Mouse (Mus musculus): ENCODE measurements around the gene Anapc13. TPM values are rescaled to one million over a fixed set of nuclear protein-coding genes. Genes with fewer than 3 reads are reported as not detected.

The Anapc13 gene
- polyA plus RNA-seq, 1 experiment from 2014 or later = 174 TPM

DNA sequence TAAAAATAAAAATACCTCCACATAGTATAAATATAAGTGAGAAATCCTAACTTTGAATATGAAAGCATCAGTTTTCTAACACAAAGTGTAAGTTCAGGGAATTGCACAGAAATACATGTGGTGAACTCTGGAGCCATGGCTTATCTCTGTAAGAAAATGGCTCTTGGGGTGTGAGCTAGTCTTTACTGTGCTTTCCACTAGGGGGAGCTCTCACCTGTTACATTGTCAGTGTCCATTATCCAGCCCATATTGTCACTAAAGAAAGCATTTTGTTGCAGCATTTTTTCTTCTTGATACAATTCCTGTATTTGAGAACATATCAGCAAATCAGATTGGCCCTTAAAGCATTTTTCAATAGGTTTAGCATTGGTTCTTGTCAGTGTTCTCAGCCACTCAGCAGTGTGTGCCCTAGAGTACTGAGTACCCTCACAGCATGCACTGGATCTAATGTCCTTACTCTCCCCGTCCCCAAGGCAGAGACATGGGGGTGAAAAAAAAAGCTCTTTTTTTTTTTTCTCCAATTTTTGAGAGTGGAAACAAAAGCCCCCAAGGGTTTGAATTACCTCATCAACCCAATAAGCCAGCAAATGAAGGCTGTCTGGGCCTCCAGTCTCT lies 6.9 kb downstream of the Anapc13 start:
- 56% methylated on average over 1 of the region's 1 CpGs for WGBS
- H3K9me3 ChIP-seq = no peaks in the 10 kb centered on the region
- peaks cover 25% of the 10 kb centered on the region for H3K4me1 ChIP-seq
- no peak for ATAC-seq (ENCODE audit: insufficient number of reproducible peaks, low FRiP score, low TSS enrichment, low read depth)
- no peaks in the 10 kb centered on the region for H3K27me3 ChIP-seq
- H3K27ac ChIP-seq = no peak overlapping the region
- no peak overlapping the region for H3K4me2 ChIP-seq
- no peak overlapping the region for H3K9ac ChIP-seq
- no peak overlapping the region for H3K4me3 ChIP-seq
- H3K36me3 ChIP-seq = peaks cover 26% of the 10 kb centered on the region

DNA sequence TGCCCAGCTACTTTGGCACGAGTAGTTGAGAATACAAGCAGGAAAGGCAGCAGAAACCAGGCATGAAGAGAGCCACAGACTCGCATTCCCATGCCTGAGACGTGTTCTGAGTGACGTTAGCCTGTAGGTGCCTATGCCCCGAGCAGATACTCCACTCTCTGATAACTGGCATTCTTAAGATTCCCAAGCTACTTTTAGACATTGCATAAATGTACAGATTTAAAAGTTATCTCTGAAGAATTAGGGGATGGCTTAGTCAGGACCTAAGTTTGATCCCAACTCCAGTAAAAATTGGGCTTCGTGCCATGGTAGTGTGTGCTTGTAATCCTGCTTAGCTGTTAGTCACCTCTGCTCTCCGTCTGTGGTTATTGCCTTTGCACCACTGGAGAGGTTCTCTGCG lies 8.4 kb downstream of the Anapc13 start:
- no peak overlapping the region for H3K4me3 ChIP-seq
- H3K4me2 ChIP-seq = no peak overlapping the region
- H3K36me3 ChIP-seq = peaks cover 26% of the 10 kb centered on the region
- no peak overlapping the region for H3K9ac ChIP-seq
- H3K4me1 ChIP-seq = peaks cover 28% of the 10 kb centered on the region
- H3K27me3 ChIP-seq = no peaks in the 10 kb centered on the region
- ATAC-seq (ENCODE audit: insufficient number of reproducible peaks, low FRiP score, low TSS enrichment, low read depth) = no peak
- no peak overlapping the region for H3K27ac ChIP-seq
- no peaks in the 10 kb centered on the region for H3K9me3 ChIP-seq
- 76% methylated on average over 8 of the region's 8 CpGs for WGBS

DNA sequence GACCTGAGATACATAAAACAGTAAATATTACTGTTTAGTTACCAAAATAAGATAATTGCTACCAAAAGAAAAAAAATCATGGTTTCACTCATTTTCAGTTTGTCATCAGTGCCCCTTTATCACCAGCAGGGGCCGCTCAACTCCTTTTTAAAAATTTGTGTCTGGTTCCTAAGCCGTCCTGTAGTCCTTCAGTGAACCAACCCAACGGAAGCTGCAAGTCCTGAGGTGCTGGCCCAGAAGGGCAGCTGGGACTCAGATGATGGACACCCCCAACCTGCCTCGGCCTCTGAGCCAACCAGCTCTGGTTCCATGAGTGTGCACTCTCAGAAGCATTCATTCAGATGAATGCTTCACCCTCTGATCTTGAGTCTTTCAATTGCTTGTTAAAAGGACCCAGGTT lies 10.5 kb downstream of the Anapc13 start:
- no peaks in the 10 kb centered on the region for H3K27me3 ChIP-seq
- WGBS = 2% methylated on average over 4 of the region's 4 CpGs
- H3K36me3 ChIP-seq = peaks cover 16% of the 10 kb centered on the region
- peaks cover 34% of the 10 kb centered on the region for H3K4me1 ChIP-seq
- no peak overlapping the region for H3K27ac ChIP-seq
- H3K9ac ChIP-seq = no peak overlapping the region
- H3K4me3 ChIP-seq = no peak overlapping the region
- H3K4me2 ChIP-seq = no peak overlapping the region
- no peaks in the 10 kb centered on the region for H3K9me3 ChIP-seq
- ATAC-seq (ENCODE audit: insufficient number of reproducible peaks, low FRiP score, low TSS enrichment, low read depth) = no peak

DNA sequence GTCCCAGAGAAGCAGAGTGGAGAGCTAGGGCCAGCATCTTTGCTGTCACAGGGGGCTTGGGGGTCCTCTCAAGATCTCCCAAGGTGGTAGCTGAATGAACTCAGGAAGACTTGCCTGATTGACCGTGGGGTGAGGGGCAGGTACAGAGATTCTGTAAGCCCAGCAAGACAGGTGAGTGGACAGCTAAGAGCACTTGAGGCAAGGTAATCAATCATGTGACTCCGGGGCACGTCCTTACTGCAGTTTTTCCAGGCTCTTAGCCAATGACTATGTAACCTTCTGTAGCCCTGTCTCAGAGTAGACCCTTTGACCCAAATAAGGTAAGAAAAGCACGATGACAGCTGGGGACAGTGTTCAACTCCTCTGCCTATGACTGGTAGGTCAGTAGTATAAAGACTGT lies 11.0 kb downstream of the Anapc13 start:
- Histone ChIP-seq H3K9ac (no peak overlapping the region), H3K27ac (no peak overlapping the region)
- 44% methylated on average over 4 of the region's 4 CpGs for WGBS

DNA sequence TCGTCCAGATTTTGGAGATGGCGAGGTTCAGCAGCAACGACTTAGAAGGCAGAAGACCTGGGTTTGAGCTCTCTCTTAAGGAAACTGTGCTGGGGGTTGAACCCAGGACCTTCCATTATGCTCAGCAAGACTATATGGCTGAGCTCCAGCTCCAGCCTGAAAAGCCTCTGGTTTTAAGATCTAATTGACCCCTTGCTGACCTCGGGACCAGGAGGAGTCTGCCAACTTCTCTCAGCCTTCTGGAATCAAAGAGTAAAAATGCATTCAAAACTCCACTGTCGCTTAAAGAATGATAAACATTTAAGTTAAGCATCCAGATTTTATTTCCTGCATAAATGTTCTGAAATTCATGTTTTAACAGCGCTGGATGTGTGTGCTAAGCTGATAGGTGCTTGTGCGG lies 12.9 kb downstream of the Anapc13 start:
- Histone ChIP-seq H3K9me3 (no peaks in the 10 kb centered on the region), H3K36me3 (0 out of 2 replicates have a peak, but pooled peaks cover 4% of the 10 kb centered on the region), H3K4me2 (no peak overlapping the region), H3K9ac (no peak overlapping the region), H3K4me1 (peaks cover 55% of the 10 kb centered on the region), H3K4me3 (no peak overlapping the region), H3K27me3 (no peaks in the 10 kb centered on the region), H3K27ac (peak overlapping the region; percentile 58; the same call in 1 of the 2 replicates)
- ATAC-seq (ENCODE audit: insufficient number of reproducible peaks, low FRiP score, low TSS enrichment, low read depth) = no peak
- 44% methylated on average over 7 of the region's 7 CpGs for WGBS

More for the DNA sequence above, 11.0 kb downstream of the Anapc13 start:
- Histone ChIP-seq H3K27me3 (no peaks in the 10 kb centered on the region), H3K4me3 (no peak overlapping the region), H3K4me1 (peaks cover 37% of the 10 kb centered on the region), H3K36me3 (peaks cover 11% of the 10 kb centered on the region), H3K4me2 (no peak overlapping the region), H3K9me3 (no peaks in the 10 kb centered on the region)
- ATAC-seq (ENCODE audit: insufficient number of reproducible peaks, low FRiP score, low TSS enrichment, low read depth) = no peak

DNA sequence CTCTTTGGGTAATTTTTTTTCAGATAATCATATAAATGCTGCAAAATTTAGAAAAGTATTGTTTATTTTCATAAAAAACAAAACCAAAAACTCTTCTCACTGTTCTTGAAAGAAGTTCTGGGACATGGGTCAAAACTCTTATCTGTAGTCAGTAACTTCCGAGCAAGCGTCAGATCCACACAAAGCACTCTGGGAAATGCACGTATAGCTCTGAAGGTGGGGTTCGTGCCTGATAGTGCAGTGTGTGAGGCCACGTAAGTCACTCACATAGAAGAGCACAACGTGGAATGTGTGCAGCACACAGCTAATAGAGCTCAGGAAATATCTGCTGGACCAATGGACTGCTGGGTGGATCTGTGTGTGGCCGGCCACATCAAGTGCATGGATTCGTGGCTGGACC lies 13.4 kb downstream of the Anapc13 start:
- no peak overlapping the region for H3K9ac ChIP-seq
- no peaks in the 10 kb centered on the region for H3K27me3 ChIP-seq
- no peak overlapping the region for H3K4me2 ChIP-seq
- WGBS = 80% methylated on average over 8 of the region's 8 CpGs
- no peak for ATAC-seq (ENCODE audit: insufficient number of reproducible peaks, low FRiP score, low TSS enrichment, low read depth)
- H3K4me1 ChIP-seq = peaks cover 57% of the 10 kb centered on the region
- no peaks in the 10 kb centered on the region for H3K9me3 ChIP-seq
- H3K27ac ChIP-seq = no peak overlapping the region; the same call in 1 of the 2 replicates
- H3K4me3 ChIP-seq = no peak overlapping the region
- no peaks in the 10 kb centered on the region for H3K36me3 ChIP-seq

DNA sequence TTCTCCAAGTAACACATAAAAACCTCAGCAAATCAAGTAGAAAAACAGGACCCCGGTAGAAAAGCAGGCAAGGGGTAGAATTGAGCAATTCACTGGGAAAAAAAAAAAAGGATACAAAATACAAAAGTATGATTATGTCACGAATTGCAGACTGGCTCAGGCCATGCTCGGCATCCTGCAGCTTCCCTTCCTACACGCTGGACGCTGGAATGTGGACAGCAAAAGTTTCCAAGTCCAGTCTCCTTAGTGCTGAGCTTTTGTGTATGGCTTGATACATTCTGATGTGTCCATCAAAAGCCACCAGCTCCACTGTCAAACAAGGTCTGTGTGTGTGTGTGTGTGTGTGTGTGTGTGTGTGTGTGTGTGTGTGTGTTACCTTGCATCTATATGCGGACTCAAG lies 15.4 kb downstream of the Anapc13 start:
- Histone ChIP-seq H3K4me2 (no peak overlapping the region), H3K4me3 (no peak overlapping the region), H3K27me3 (no peaks in the 10 kb centered on the region), H3K27ac (peak overlapping the region; percentile 24; the same call in 1 of the 2 replicates), H3K9ac (no peak overlapping the region), H3K4me1 (peaks cover 74% of the 10 kb centered on the region), H3K36me3 (no peaks in the 10 kb centered on the region), H3K9me3 (no peaks in the 10 kb centered on the region)
- WGBS = 58% methylated on average over 6 of the region's 6 CpGs
- no peak for ATAC-seq (ENCODE audit: insufficient number of reproducible peaks, low FRiP score, low TSS enrichment, low read depth)

DNA sequence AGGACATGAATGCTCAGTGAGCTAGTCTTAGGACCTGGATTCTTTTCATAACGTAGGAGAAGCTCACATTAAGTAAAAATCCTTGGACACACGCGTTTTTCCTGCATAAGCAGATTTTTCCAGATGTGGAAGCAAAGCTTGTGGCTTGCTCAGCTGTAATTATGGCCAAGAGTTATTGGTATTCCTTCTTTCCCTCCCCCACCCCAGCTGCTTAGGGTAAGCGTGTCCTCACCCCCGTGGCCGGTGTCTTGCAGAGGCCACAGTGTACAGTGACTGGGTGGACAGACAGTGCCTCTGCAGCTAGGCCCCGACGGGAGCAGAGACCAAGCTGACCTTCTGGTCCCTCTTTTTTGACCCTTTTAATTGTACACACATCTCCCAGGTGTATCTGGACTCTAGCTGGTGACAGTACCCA lies 17.0 kb downstream of the Anapc13 start:
- H3K27ac ChIP-seq = peak overlapping the region; percentile 97
- H3K4me2 ChIP-seq = peak overlapping the region; percentile 38
- H3K9me3 ChIP-seq = no peaks in the 10 kb centered on the region
- no peaks in the 10 kb centered on the region for H3K36me3 ChIP-seq
- H3K9ac ChIP-seq = no peak overlapping the region
- peak; percentile 12; the same call in 1 of the 2 replicates for ATAC-seq (ENCODE audit: insufficient number of reproducible peaks, low FRiP score, low TSS enrichment, low read depth)
- H3K4me1 ChIP-seq = peaks cover 63% of the 10 kb centered on the region
- H3K4me3 ChIP-seq = no peak overlapping the region; the same call in 1 of the 2 replicates
- 6% methylated on average over 8 of the region's 8 CpGs for WGBS
- H3K27me3 ChIP-seq = no peaks in the 10 kb centered on the region

DNA sequence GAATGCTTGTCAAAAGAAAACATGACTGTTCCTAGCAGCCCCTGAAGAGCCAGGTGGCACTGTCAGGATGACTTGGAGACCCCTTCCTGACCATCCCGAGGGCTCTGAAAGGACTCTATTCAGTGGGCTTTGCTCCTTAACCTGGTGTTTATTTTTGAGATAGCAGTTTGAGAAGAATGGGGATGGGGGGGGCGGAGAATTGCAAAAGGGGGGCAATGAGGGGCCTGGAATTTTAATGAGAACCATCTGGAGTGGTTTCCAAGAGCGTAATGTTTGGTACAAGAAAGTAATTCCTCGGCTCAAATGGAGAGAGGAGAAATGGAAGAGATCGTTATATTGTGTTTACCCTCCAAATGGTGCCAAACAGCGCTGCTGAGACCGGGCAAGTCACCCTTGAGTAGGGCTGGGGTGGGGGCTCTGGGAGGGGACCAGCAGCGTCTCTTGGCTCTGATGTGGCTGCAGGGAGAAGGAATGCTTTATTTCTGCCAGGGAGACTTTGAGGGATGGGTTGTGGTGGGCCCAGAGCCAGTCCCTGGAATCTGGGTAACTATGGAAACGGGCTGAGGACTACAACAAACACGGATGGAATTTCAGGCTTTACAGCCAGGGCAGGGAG lies 17.5 kb downstream of the Anapc13 start:
- peak overlapping the region; percentile 97 for H3K27ac ChIP-seq
- no peak overlapping the region for H3K9ac ChIP-seq
- 3% methylated on average over 10 of the region's 10 CpGs for WGBS
- ATAC-seq (ENCODE audit: insufficient number of reproducible peaks, low FRiP score, low TSS enrichment, low read depth) = peak; percentile 90
- no peaks in the 10 kb centered on the region for H3K9me3 ChIP-seq
- peak overlapping the region; percentile 38 for H3K4me2 ChIP-seq
- H3K36me3 ChIP-seq = no peaks in the 10 kb centered on the region
- peaks cover 62% of the 10 kb centered on the region for H3K4me1 ChIP-seq
- no peaks in the 10 kb centered on the region for H3K27me3 ChIP-seq
- peak overlapping the region; percentile 19; the same call in 1 of the 2 replicates for H3K4me3 ChIP-seq

DNA sequence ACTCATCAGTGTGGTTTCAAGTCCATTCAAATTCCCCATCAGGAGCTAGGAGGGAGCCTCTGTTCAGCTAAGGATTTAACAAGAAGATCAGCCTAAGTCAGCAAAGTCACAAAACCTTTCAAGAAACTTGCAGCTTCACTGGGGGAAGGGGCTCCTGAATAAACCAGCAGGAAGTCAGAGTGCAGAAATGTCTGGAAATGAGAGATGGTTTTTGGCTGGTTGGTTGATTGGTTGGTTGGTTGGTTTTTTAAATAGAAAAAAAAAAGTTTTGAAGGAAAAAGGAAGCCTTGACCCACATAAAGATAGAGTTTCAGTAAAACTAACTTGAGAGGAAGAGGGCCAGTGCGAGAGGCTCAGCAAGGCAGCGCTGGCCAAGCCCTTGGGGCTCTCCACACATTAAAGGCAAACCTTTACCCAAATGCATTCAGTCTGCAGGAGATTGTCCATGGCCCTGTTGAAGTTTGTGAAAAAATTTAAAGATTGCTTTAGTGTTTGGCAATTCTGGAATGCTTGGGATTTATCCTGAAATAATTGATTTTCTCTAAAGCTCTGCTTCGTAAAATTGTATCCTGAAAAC lies 19.1 kb downstream of the Anapc13 start:
- WGBS = 25% methylated on average over 3 of the region's 3 CpGs
- ATAC-seq (ENCODE audit: insufficient number of reproducible peaks, low FRiP score, low TSS enrichment, low read depth) = no peak
- no peaks in the 10 kb centered on the region for H3K9me3 ChIP-seq
- no peaks in the 10 kb centered on the region for H3K27me3 ChIP-seq
- H3K4me3 ChIP-seq = no peak overlapping the region
- peak overlapping the region; percentile 97 for H3K27ac ChIP-seq
- no peaks in the 10 kb centered on the region for H3K36me3 ChIP-seq
- 0 out of 2 replicates have a peak overlapping the region, but pooled peaks have one; percentile 3 for H3K4me2 ChIP-seq
- H3K9ac ChIP-seq = no peak overlapping the region
- H3K4me1 ChIP-seq = peaks cover 63% of the 10 kb centered on the region

DNA sequence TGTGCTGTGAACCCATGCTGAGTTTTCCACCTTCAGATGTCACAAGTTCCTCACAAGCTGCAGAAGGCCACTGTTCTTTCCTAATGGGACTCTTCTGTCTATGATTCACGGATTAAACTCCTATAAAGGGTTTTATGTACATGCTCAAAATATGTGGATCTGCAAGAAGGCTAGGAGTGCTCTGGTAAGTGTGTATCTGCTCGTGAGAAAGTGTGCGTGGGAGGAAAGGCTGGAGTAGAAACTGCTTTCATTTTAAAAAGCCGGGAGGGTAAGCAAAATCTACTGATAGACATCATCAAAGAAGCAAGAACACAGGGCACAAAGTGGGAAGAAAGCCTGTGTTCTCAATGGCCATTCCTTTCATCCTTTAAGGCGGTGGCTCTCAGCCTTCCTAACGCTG lies 20.9 kb downstream of the Anapc13 start:
- Histone ChIP-seq H3K9ac (no peak overlapping the region), H3K4me1 (peaks cover 71% of the 10 kb centered on the region), H3K36me3 (no peaks in the 10 kb centered on the region), H3K4me2 (no peak overlapping the region), H3K4me3 (no peak overlapping the region), H3K27ac (peak overlapping the region; percentile 38; the same call in 1 of the 2 replicates), H3K9me3 (no peaks in the 10 kb centered on the region), H3K27me3 (no peaks in the 10 kb centered on the region)
- no peak for ATAC-seq (ENCODE audit: insufficient number of reproducible peaks, low FRiP score, low TSS enrichment, low read depth)
- WGBS = 68% methylated on average over 6 of the region's 6 CpGs

DNA sequence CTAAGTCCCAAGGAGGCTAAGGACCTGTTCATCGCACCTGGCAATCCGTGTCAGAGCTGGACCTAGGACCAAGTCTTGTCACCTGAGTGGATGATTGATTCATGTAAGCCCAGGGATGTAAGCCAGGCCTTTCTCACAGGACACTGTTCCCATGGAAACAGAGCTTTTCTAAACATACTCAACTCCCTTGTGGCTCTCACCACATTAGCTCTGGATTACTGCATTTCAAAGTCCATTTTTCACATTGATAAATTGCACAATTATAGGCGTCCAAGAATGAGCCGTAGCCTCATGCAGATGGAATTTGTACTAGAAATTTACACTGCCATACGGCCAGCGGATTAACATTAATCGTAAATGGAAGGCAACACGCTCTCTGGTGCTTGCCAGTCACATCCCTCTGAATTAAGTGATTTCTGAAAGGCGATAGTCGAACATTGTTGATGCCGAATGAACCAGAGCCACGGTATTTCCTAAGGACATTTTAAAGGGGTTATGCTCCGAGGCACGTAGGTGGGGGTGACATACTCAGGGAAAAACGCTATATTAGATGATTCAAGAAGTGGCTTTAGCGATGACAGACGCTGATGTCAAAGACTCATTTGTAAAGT lies 23.9 kb downstream of the Anapc13 start:
- H3K9me3 ChIP-seq = no peaks in the 10 kb centered on the region
- peak overlapping the region; percentile 47; the same call in 1 of the 2 replicates for H3K27ac ChIP-seq
- H3K9ac ChIP-seq = no peak overlapping the region
- H3K4me2 ChIP-seq = 0 out of 2 replicates have a peak overlapping the region, but pooled peaks have one; percentile 13
- peak; percentile 26; the same call in 1 of the 2 replicates for ATAC-seq (ENCODE audit: insufficient number of reproducible peaks, low FRiP score, low TSS enrichment, low read depth)
- H3K27me3 ChIP-seq = no peaks in the 10 kb centered on the region
- H3K4me3 ChIP-seq = no peak overlapping the region
- 22% methylated on average over 17 of the region's 17 CpGs for WGBS
- H3K36me3 ChIP-seq = no peaks in the 10 kb centered on the region
- H3K4me1 ChIP-seq = peaks cover 45% of the 10 kb centered on the region
